Mouse (Mus musculus) stomach, embryonic 15.5 days (tissue): ENCODE data around the gene Gcn1l1. TPM values are rescaled to one million over a fixed set of nuclear protein-coding genes. Genes with fewer than 3 reads are reported as not detected.

Experiments used
- ATAC-seq: fragments of 200-750 bp; cut with Nextera tagmentation; 2 replicates; pipeline ENCODE4 v1.8.0; 2017; ENCODE audit warnings: low read depth, moderate number of reproducible peaks, moderate TSS enrichment; ENCODE audit not compliant: insufficient read depth, low FRiP score
- H3K27ac ChIP-seq: fragments of 300-500 bp; sonication (generic); 2 replicates; pipeline ENCODE4 v1.5.1; 2015; ENCODE audit warnings: mild to moderate bottlenecking, inconsistent platforms
- H3K27me3 ChIP-seq: fragments of 300-500 bp; sonication (generic); replicated peaks from 2 replicates; pipeline ENCODE4 v1.6.1; 2015; ENCODE audit warnings: inconsistent platforms
- H3K36me3 ChIP-seq: fragments of 300-500 bp; sonication (generic); 2 replicates; pipeline ENCODE4 v1.6.1; 2015; ENCODE audit warnings: inconsistent platforms
- H3K4me1 ChIP-seq: fragments of 300-500 bp; sonication (generic); 2 replicates; pipeline ENCODE4 v1.6.1; 2015; ENCODE audit warnings: inconsistent platforms
- H3K4me2 ChIP-seq: fragments of 300-500 bp; sonication (generic); 2 replicates; pipeline ENCODE4 v1.6.1; 2015; ENCODE audit warnings: mild to moderate bottlenecking, inconsistent platforms
- H3K4me3 ChIP-seq: fragments of 300-500 bp; sonication (generic); replicated peaks from 2 replicates; pipeline ENCODE4 v1.5.1; 2015; ENCODE audit warnings: inconsistent platforms
- H3K9ac ChIP-seq: fragments of 300-500 bp; sonication (generic); 2 replicates; pipeline ENCODE4 v1.6.1; 2015; ENCODE audit warnings: inconsistent platforms
- H3K9me3 ChIP-seq: fragments of 300-500 bp; sonication (generic); 2 replicates; pipeline ENCODE4 v1.6.1; 2016; ENCODE audit warnings: inconsistent platforms
- WGBS: fragments of 180-500 bp; shearing (Covaris S2); methylation state at CpG from one replicate; pipeline ENCODE4 v1.1.7; 2015; 5-methylcytosine and 5-hydroxymethylcytosine counted together
- polyA plus RNA-seq: library from polyadenylated mRNA; unstranded; fragments of >200 nt; fragmentation: Nextera tagmentation; extraction: Ambion mirVana; gene quantifications from 2 replicates; pipeline ENCODE4 v1.2.1, GENCODE M21; 2015

Gene Gcn1l1
- polyA plus RNA-seq, 1 experiment from 2014 or later = 34.9 TPM

- no peak overlapping the region for H3K4me2 ChIP-seq
- ATAC-seq = no peak
- no peaks in the 10 kb centered on the region for H3K27me3 ChIP-seq
- no peaks in the 10 kb centered on the region for H3K9me3 ChIP-seq
- 80% methylated on average over 12 of the region's 12 CpGs for WGBS
- H3K4me1 ChIP-seq = 0 out of 2 replicates have a peak, but pooled peaks cover 10% of the 10 kb centered on the region
- no peak overlapping the region for H3K27ac ChIP-seq
- H3K36me3 ChIP-seq = peaks cover 43% of the 10 kb centered on the region
- no peak overlapping the region for H3K9ac ChIP-seq
- no peak overlapping the region for H3K4me3 ChIP-seq
Observed at GRCm38 (mm10) chr5:115551386-115551785, 13.7 kb upstream of the Gcn1l1 start.

GRCm38 (mm10) chr5:115551799-115552198 lies 13.3 kb upstream of the Gcn1l1 start:
- H3K27ac ChIP-seq = no peak overlapping the region
- no peak for ATAC-seq
- H3K4me1 ChIP-seq = 0 out of 2 replicates have a peak, but pooled peaks cover 9% of the 10 kb centered on the region
- H3K4me3 ChIP-seq = no peak overlapping the region
- H3K4me2 ChIP-seq = no peak overlapping the region
- no peaks in the 10 kb centered on the region for H3K9me3 ChIP-seq
- no peaks in the 10 kb centered on the region for H3K27me3 ChIP-seq
- no peak overlapping the region for H3K9ac ChIP-seq
- 82% methylated on average over 13 of the region's 13 CpGs for WGBS
- H3K36me3 ChIP-seq = peaks cover 43% of the 10 kb centered on the region

GRCm38 (mm10) chr5:115553801-115554420 lies 11.1 kb upstream of the Gcn1l1 start:
- no peak overlapping the region for H3K9ac ChIP-seq
- no peak overlapping the region for H3K27ac ChIP-seq
- no peak overlapping the region for H3K4me3 ChIP-seq
- H3K9me3 ChIP-seq = no peaks in the 10 kb centered on the region
- ATAC-seq = no peak
- H3K36me3 ChIP-seq = peaks cover 35% of the 10 kb centered on the region
- no peaks in the 10 kb centered on the region for H3K4me1 ChIP-seq
- no peaks in the 10 kb centered on the region for H3K27me3 ChIP-seq
- no peak overlapping the region for H3K4me2 ChIP-seq
- WGBS = 87% methylated on average over 33 of the region's 33 CpGs

- Histone ChIP-seq H3K4me3 (no peak overlapping the region), H3K4me1 (no peaks in the 10 kb centered on the region), H3K4me2 (no peak overlapping the region), H3K27me3 (no peaks in the 10 kb centered on the region), H3K27ac (no peak overlapping the region), H3K36me3 (peaks cover 28% of the 10 kb centered on the region), H3K9me3 (no peaks in the 10 kb centered on the region), H3K9ac (no peak overlapping the region)
- WGBS = 87% methylated on average over 18 of the region's 18 CpGs
- ATAC-seq = no peak
Observed at GRCm38 (mm10) chr5:115554536-115555291, 10.3 kb upstream of the Gcn1l1 start.

GRCm38 (mm10) chr5:115556217-115556616 lies 8.8 kb upstream of the Gcn1l1 start:
- no peak overlapping the region for H3K27ac ChIP-seq
- no peaks in the 10 kb centered on the region for H3K27me3 ChIP-seq
- ATAC-seq = no peak
- no peak overlapping the region for H3K9ac ChIP-seq
- no peaks in the 10 kb centered on the region for H3K9me3 ChIP-seq
- WGBS = 10% methylated on average over 8 of the region's 8 CpGs
- H3K36me3 ChIP-seq = peaks cover 32% of the 10 kb centered on the region
- no peak overlapping the region for H3K4me3 ChIP-seq
- H3K4me1 ChIP-seq = peaks cover 10% of the 10 kb centered on the region
- H3K4me2 ChIP-seq = no peak overlapping the region

- no peak for ATAC-seq
- WGBS = 85% methylated on average over 14 of the region's 14 CpGs
- Histone ChIP-seq H3K36me3 (peaks cover 32% of the 10 kb centered on the region), H3K9ac (no peak overlapping the region), H3K4me3 (no peak overlapping the region), H3K27ac (no peak overlapping the region), H3K4me2 (no peak overlapping the region), H3K4me1 (peaks cover 17% of the 10 kb centered on the region), H3K27me3 (no peaks in the 10 kb centered on the region), H3K9me3 (no peaks in the 10 kb centered on the region)
Observed at GRCm38 (mm10) chr5:115558182-115558794, 6.8 kb upstream of the Gcn1l1 start.

GRCm38 (mm10) chr5:115559237-115560101 lies 5.6 kb upstream of the Gcn1l1 start, which contains the start of gene Rplp0:
TSS of gene Rplp0 (plus strand) at chr5:115559467.
- Histone ChIP-seq H3K4me3 (peak within 1 kb of the TSS; percentile 92), H3K27me3 (no peaks in the 10 kb centered on the region), H3K9me3 (no peaks in the 10 kb centered on the region), H3K4me2 (peak within 1 kb of the TSS; percentile 65), H3K36me3 (peaks cover 28% of the 10 kb centered on the region), H3K9ac (peak within 1 kb of the TSS; percentile 99), H3K27ac (peak within 1 kb of the TSS; percentile 90), H3K4me1 (peaks cover 21% of the 10 kb centered on the region)
- peak; percentile 97 for ATAC-seq
- under 1% methylated on average over 78 of the region's 78 CpGs for WGBS

GRCm38 (mm10) chr5:115560336-115560905 lies 4.6 kb upstream of the Gcn1l1 start:
- 37% methylated on average over 13 of the region's 13 CpGs for WGBS
- H3K9ac ChIP-seq = peak overlapping the region; percentile 99
- ATAC-seq = no peak
- H3K36me3 ChIP-seq = peaks cover 26% of the 10 kb centered on the region
- peaks cover 25% of the 10 kb centered on the region for H3K4me1 ChIP-seq
- peak overlapping the region; percentile 65 for H3K4me2 ChIP-seq
- H3K27ac ChIP-seq = peak overlapping the region; percentile 90; the same call in 1 of the 2 replicates
- peak overlapping the region; percentile 92 for H3K4me3 ChIP-seq
- no peaks in the 10 kb centered on the region for H3K9me3 ChIP-seq
- H3K27me3 ChIP-seq = no peaks in the 10 kb centered on the region

GRCm38 (mm10) chr5:115563771-115564585 lies 1.1 kb upstream of the Gcn1l1 start:
- 44% methylated on average over 5 of the region's 5 CpGs for WGBS
- H3K4me2 ChIP-seq = peak overlapping the region; percentile 88; the same call in 1 of the 2 replicates
- H3K36me3 ChIP-seq = peaks cover 26% of the 10 kb centered on the region
- H3K4me1 ChIP-seq = peaks cover 39% of the 10 kb centered on the region
- no peaks in the 10 kb centered on the region for H3K9me3 ChIP-seq
- peak overlapping the region; percentile 84; the same call in 1 of the 2 replicates for H3K27ac ChIP-seq
- H3K4me3 ChIP-seq = no peak overlapping the region
- H3K27me3 ChIP-seq = no peaks in the 10 kb centered on the region
- ATAC-seq = no peak
- no peak overlapping the region for H3K9ac ChIP-seq

GRCm38 (mm10) chr5:115565403-115565802 lies 349 bp downstream of the Gcn1l1 start:
- Histone ChIP-seq H3K9ac (peak overlapping the region; percentile 91), H3K27me3 (no peaks in the 10 kb centered on the region), H3K9me3 (no peaks in the 10 kb centered on the region), H3K4me3 (peak overlapping the region; percentile 80), H3K4me1 (peaks cover 41% of the 10 kb centered on the region), H3K4me2 (peak overlapping the region; percentile 88), H3K27ac (peak overlapping the region; percentile 84), H3K36me3 (peaks cover 26% of the 10 kb centered on the region)
- WGBS = under 1% methylated on average over 45 of the region's 46 CpGs
- ATAC-seq = 0 out of 2 replicates have a peak, but pooled peaks have one; percentile 14
